Mouse (Mus musculus) erythroblast, embryonic 14.5 days (primary cell): ENCODE measurements at regions not wholly inside any gene's neighbourhood (a gene's known extent, or its start where the extent isn't known, plus 50 kb on each side); places are given as distances from the start of the nearest gene placed in this dataset.

Experiments
- GATA1 ChIP-seq: IDR thresholded peaks from 2 replicates; pipeline ENCODE4 v1.6.1; 2012; ENCODE audit warnings: low read length, inconsistent platforms, mixed read lengths
- TAL1 ChIP-seq: IDR thresholded peaks from 3 replicates; pipeline ENCODE4 v1.6.1; 2012; ENCODE audit warnings: low read length, inconsistent platforms, mixed read lengths

DNA sequence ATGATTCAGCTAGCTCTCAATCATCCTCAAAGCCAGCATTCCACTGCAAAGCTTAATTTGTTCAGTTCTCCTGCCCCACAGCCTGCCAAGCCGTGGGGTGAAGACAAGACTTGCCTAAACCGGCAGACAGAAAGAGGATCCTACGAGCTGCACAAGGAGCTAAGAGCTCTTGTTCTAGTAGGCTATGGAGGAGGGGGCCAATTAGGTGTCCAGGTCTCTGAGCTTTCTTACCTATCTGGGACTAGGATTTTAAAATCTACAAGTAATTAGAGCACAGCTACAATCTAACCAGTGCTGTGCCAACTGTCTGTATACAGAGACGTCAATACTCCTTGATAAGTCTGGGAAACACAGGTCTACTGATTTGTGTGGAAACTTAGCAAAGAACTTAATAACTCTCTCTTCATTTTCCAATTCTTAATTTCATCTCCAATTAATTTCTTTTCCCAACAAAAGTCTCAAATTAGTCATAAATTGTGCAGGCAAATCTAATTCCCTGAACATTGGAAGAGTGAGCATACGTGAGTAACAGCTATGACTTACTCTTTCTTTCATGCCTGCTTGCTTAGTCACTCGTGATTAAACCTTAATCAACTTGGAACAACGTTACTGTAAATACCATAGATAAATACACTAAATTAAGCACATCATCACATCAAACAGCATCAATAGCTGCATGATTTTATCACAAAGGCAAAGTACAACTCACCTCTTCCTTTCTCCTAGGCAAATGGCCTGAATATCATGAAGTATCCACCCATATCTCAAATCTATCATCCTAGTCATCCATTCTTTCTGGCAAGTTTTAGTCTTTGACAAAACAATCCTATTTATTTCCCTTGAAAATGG, 87.1 kb upstream of the Mtap start:
- TF ChIP-seq GATA1 (no peak), TAL1 (no peak)
